Mouse (Mus musculus): ENCODE measurements around the gene Olfr845. TPM values are rescaled to one million over a fixed set of nuclear protein-coding genes. Genes with fewer than 3 reads are reported as not detected.

Gene Olfr845
- polyA plus RNA-seq (2015; fragmentation: Nextera tagmentation; extraction: Ambion mirVana): not detected in 2 replicates

DNA sequence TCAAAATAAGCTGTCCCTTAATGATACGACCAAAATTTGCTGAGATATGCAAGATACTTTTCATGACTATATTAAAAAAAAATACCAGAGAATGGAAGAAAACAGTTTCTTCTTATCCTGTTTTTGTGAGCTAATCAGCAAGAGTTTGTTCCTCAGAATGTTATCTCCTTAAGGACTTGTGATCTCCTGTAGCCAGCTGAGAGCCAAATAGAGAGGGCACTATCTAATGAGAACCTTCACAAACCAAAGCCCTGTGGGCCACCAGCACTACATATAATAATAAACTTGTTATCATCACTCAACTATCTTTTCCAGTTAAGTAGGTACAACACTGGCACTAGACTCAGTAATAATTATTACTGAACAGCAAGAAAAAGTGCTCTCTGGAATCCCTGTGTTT lies at the start of gene Olfr845:
Olfr845 (plus strand) TSS at position 301 of the 400 bp plus-strand sequence.
- Histone ChIP-seq H3K9me3 (no peaks in the 10 kb centered on the region), H3K27ac (replicated peaks) (no peak within 1 kb of the TSS), H3K4me3 (no peak within 1 kb of the TSS), H3K4me1 (replicated peaks) (no peaks in the 10 kb centered on the region), H3K36me3 (no peaks in the 10 kb centered on the region), H3K27me3 (no peaks in the 10 kb centered on the region), H3K4me2 (no peak within 1 kb of the TSS), H3K9ac (no peak within 1 kb of the TSS)
- no peak for ATAC-seq (ENCODE audit: low FRiP score, low read depth)
- 69% methylated on average over 1 of the region's 1 CpGs for WGBS

DNA sequence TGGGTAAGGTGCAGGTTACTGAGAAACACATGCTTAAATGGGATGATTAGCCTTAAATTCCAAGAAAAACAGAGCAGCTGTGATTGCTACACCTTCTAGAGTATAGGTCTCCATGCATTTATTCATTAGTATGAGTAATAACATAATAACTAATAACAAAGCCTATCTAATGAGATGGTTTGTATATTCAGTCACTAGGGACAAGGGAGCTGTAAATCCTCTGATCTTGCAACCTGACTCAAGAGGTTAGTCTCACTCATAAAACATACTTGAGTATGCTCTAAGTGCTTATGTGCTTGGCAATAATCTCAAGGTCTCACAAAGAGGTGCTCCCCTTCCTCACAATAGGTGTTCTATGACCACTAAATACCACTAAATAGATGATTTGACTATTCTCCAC lies 20.2 kb upstream of the Olfr845 start, which contains the start of gene Olfr844:
Olfr844 (plus strand) TSS at position 301 of the 400 bp plus-strand sequence.
- Histone ChIP-seq H3K27me3 (no peaks in the 10 kb centered on the region), H3K36me3 (no peaks in the 10 kb centered on the region), H3K4me1 (replicated peaks) (no peaks in the 10 kb centered on the region), H3K9ac (no peak within 1 kb of the TSS), H3K4me2 (no peak within 1 kb of the TSS), H3K4me3 (no peak within 1 kb of the TSS), H3K27ac (replicated peaks) (no peak within 1 kb of the TSS), H3K9me3 (no peaks in the 10 kb centered on the region)
- ATAC-seq (ENCODE audit: low FRiP score, low read depth): no peak

DNA sequence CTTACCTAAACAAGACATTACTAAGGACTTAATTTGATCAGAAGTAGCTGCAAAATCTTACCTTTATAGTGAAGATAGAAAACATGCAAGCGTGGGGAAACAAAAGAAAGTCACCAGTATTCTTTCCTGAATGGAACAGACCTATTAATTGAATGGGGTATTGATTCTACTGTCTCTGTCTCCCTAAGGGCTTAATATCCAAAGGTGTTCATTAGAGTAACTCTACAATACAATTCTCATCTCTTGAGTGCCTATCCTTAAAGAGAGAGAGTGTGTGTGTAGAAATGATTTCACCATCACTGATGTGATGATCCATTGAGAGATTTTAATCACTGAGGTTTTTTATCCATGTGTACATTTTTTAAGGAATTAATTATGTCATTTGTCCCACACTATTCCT lies 27.6 kb downstream of the Olfr845 start, which contains the start of gene Olfr846:
Olfr846 (minus strand) TSS at position 101 of the 400 bp plus-strand sequence.
- Histone ChIP-seq H3K9ac (no peak within 1 kb of the TSS), H3K9me3 (peaks cover 4% of the 10 kb centered on the region; the same call in 1 of the 2 replicates), H3K27ac (replicated peaks) (no peak within 1 kb of the TSS), H3K4me3 (no peak within 1 kb of the TSS), H3K4me2 (no peak within 1 kb of the TSS), H3K4me1 (replicated peaks) (no peaks in the 10 kb centered on the region), H3K27me3 (no peaks in the 10 kb centered on the region), H3K36me3 (no peaks in the 10 kb centered on the region)
- no peak for ATAC-seq (ENCODE audit: low FRiP score, low read depth)
- WGBS: 49% methylated on average over 1 of the region's 1 CpGs

DNA sequence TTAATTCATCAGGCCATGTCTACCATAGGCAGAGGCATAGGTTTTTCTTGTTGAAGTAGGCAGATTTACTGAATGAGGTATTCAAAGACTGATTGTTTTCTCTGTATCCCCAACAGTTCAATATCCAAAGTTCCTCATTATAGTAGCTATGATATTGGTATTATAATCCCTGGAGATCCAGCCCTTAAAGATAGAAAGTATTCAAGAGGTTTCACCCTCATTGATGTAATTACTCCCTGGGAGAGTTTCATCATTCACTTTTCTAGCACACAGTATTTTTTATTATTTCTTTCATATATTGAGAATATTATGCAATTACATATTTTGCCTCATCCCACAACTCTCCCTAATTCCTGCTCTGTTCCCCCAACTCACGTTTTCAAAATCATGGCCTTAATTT lies 42.3 kb downstream of the Olfr845 start, which contains the start of gene Olfr847:
Olfr847 (minus strand) TSS at position 101 of the 400 bp plus-strand sequence.
- 0 out of 2 replicates have a peak, but pooled peaks cover 3% of the 10 kb centered on the region for H3K9me3 ChIP-seq
- ATAC-seq (ENCODE audit: low FRiP score, low read depth): no peak
- H3K4me3 ChIP-seq: no peak within 1 kb of the TSS
- 70% methylated on average over 1 of the region's 1 CpGs for WGBS
- no peaks in the 10 kb centered on the region for H3K4me1 ChIP-seq (replicated peaks)
- no peak within 1 kb of the TSS for H3K4me2 ChIP-seq
- H3K27me3 ChIP-seq: no peaks in the 10 kb centered on the region
- no peaks in the 10 kb centered on the region for H3K36me3 ChIP-seq
- no peak within 1 kb of the TSS for H3K27ac ChIP-seq (replicated peaks)
- no peak within 1 kb of the TSS for H3K9ac ChIP-seq

Other genes with a start within 250 kb of the Olfr845 start
- not detected in 2 replicates for gene Olfr836, start 216.1 kb upstream of the Olfr845 start, polyA plus RNA-seq (2015; fragmentation: Nextera tagmentation; extraction: Ambion mirVana)
- not detected in 2 replicates for gene Olfr837, start 200.1 kb upstream of the Olfr845 start, polyA plus RNA-seq (2015; fragmentation: Nextera tagmentation; extraction: Ambion mirVana)
- not detected in 2 replicates for gene Olfr839-ps1, start 159.1 kb upstream of the Olfr845 start, polyA plus RNA-seq (2015; fragmentation: Nextera tagmentation; extraction: Ambion mirVana)
- gene Olfr843, start 84.5 kb upstream of the Olfr845 start, polyA plus RNA-seq (2015; fragmentation: Nextera tagmentation; extraction: Ambion mirVana): not detected in 2 replicates
- gene Olfr844, start 20.1 kb upstream of the Olfr845 start, polyA plus RNA-seq (2015; fragmentation: Nextera tagmentation; extraction: Ambion mirVana): not detected in 2 replicates
- gene Olfr846, start 27.5 kb downstream of the Olfr845 start, polyA plus RNA-seq (2015; fragmentation: Nextera tagmentation; extraction: Ambion mirVana): not detected in 2 replicates
- not detected in 2 replicates for gene Olfr847, start 42.2 kb downstream of the Olfr845 start, polyA plus RNA-seq (2015; fragmentation: Nextera tagmentation; extraction: Ambion mirVana)
- gene Olfr849, start 103.8 kb downstream of the Olfr845 start, polyA plus RNA-seq (2015; fragmentation: Nextera tagmentation; extraction: Ambion mirVana): not detected in 2 replicates
- not detected in 2 replicates for gene Olfr850, start 141.8 kb downstream of the Olfr845 start, polyA plus RNA-seq (2015; fragmentation: Nextera tagmentation; extraction: Ambion mirVana)
- gene Olfr851, start 156.8 kb downstream of the Olfr845 start, polyA plus RNA-seq (2015; fragmentation: Nextera tagmentation; extraction: Ambion mirVana): not detected in 2 replicates
- not detected in 2 replicates for gene Olfr853, start 204.6 kb downstream of the Olfr845 start, polyA plus RNA-seq (2015; fragmentation: Nextera tagmentation; extraction: Ambion mirVana)
- gene Olfr854, start 230.9 kb downstream of the Olfr845 start, polyA plus RNA-seq (2015; fragmentation: Nextera tagmentation; extraction: Ambion mirVana): not detected in 2 replicates
- not detected in 2 replicates for gene Olfr855, start 246.2 kb downstream of the Olfr845 start, polyA plus RNA-seq (2015; fragmentation: Nextera tagmentation; extraction: Ambion mirVana)

Measured in hindbrain, embryonic 15.5 days (tissue).